Mouse (Mus musculus) monocyte, adult 2 months (primary cell): Measurements from ENCODE around the gene Chrna9.

Experiments used
- DNase-seq, 2 experiments: peaks; one replicate each; pipeline ENCODE4 v3.0.0; 2022; ENCODE audit warnings: low spot score in 2 of 2, low read depth in 1 of 2

Chrna9 gene

DNA sequence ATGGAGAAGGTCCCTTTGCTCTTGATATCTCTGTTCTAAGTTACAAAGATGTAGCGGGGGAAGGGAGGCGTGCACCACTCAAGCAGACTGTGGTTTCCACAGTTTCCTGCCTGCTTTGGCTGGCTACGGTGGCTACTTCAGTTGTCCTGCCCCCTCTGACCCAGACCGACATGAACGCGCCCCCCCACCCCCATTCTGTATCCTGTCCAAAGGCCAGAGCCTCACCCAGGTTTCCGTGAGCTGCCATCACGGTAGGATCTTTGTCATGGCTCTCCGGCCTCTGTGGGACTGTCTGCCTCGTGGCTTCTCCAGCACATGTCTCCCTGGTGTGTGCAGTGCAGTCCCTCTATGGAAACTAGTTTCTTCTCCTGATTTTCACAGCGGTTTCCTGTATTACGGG lies 15.4 kb upstream of the Chrna9 start:
- no peak for DNase-seq

DNA sequence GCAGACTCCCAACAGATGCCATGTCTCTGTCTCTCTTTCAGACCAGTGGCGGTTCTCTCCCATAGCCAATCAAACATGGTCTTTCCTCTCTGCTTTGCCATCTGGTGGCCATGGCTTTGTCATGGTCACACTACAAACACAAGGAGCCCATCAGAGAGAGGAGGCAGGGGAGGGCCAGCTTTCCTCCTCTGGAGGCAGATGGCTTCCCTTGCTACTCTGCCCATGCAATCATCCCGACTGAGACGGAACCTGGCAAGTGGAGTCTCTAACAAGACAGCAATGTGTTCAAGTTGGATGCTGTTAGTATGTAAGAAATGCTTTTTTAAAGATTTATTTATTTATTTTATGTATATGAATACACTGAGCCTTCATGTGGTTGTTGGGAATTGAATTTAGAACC lies 14.8 kb upstream of the Chrna9 start:
- no peak for DNase-seq

DNA sequence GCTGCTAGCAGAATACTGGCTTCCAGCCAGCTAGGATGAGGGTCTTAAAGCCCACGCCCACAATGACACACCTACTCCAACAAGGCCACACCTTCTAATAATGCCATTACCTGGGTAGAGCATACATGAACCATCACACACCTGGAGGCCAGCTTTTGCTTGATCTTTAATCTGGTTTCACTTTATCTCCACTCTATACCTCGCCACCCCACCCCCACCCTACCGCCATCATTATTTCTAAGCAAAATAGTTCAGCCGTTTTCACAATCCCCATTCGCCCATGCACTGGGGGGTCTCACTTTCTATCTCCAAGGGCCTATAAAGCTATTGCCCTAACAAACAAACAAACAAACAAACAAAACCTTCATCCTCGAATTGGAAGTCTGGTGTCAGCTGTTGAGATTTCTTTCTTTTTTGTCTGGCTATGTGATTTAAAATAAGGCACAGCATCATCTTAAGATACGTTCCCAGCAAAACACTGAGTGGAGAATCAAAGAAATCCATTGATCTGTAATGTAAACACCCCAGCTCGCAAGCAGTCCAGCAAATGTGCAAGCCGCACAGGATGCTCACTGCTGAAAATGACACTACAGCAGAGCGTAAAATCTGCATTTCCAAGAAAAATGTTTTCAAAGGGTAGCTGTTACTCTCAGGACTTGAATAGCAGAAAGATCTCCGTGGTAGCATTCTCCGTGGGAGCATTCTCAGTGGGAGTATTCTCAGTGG lies 13.9 kb upstream of the Chrna9 start:
- no peak for DNase-seq

DNA sequence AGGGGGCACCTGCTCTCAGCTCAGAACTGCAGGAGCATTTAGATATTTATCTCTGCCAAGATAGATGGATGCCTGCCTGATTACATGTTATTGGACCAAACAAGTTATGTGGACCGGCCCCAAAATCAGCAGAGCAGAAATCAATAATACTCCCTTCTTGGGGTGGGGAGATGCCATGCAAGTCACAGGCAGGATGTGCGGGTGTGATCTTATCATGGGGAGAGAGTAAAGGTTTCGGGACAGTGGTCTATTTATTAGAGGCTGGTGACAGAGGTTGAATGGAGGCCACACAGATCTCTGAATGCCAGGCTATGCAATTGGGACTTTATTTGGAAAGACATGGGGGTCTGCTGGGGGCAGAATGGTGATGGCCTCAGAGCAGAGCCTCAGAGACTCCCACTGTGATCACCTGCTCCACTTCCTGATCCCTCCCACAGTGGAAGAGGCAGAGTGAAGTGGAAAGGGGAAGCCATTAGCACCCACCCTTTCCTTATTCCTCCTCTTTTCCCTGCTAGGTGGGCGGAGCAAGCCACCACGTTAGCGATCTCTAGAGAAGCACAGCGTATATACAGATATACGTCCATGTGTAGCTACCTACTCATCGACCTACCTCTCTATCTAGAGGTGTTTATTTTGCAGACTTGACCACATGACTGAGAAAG lies 13.1 kb upstream of the Chrna9 start:
- DNase-seq = no peak

DNA sequence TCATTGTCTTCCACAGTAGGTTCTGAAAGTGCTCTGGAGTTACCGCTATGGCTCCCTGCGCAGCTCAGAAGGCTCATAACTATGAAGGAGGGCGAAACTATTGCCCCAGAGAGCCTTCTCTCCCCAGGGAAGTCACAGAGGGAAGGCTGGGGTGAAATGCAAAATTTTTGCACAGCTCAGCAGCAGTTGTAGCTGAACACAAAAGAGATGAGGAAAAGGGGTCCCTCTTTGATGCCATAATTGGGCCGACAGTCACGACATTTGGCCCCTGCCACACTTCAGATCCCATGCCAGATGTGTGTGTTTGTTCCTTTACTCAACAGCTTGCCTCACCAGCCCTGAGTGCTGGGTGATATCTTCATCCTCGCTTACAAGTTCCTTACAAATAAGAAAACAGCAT lies 8.1 kb upstream of the Chrna9 start:
- no peak for DNase-seq

DNA sequence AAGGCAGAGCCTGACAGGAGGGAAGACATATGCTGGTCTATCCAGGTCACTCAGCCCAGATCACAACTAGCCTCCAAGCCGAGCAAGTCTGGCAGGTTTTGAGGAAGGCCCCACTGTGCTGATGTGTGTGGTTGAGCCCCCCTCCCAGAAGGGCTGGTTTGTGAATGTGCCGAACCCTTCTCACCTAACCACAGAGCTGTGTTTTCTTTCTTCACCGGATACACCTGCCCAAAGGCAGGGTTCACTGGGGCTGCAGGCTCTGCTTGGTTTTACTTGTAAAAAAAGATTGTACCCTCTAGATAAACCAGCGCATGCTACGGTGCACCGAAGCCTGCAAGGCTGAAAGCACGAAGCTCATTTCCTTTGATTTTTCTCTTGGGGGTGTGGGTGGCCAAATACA lies 5.6 kb upstream of the Chrna9 start:
- no peak for DNase-seq

DNA sequence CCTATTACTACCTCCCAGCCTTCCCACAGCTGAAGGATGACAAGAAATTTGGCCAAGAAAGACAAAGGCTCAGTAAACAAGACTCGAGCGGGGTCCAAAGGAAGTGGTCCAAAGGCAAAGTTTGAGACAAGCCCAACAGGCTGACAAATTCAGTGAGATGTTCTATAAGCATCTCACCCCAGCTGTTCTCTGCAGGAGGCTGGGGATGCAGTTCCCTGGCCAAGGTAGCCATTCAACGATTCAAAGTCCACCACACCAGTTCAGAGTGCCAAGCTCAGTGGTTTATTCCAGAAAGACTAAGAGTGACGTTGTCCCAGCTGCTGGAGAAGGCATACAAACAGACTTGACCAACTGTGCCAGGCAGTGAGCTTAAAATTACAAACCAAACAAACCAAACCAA lies 4.5 kb upstream of the Chrna9 start:
- no peak for DNase-seq

DNA sequence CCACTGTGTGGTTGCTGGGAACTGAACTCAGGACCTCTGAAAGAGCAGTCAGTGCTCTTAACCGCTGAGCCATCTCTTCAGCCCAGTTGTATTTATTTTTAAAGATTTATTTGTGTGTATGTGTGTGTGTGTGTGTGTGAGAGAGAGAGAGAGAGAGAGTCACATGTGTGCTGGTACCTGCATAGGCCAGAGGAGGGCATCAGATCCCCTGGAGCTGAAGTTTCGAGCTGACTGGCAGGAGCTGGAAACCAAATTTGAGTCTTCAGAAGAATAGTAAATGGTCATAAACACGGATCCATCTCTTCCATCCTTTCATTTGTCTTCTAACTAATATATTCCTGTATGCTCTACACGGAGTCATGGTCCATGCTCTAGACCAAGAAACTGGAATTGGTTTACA lies 1.5 kb upstream of the Chrna9 start:
- DNase-seq = no peak

DNA sequence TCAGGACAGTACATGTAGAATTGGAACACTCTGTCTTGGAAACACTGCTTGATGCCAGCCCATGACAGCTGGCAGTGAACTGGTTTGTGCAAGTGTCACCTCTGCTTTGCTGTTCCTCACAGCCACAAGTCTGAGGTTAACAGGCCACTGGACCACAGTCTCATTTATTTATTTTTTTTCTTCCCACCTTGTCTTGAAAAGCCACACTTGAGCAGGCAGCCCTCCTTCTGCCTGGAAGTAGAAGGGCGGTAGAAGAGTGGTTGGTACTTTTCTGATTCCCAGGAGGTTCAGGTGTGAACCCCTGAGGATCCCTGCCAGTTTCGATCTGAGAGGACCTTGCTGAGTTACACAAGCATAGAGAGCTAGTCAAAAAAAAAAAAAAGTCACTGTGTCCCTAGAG lies 957 bp upstream of the Chrna9 start:
- DNase-seq = no peak

DNA sequence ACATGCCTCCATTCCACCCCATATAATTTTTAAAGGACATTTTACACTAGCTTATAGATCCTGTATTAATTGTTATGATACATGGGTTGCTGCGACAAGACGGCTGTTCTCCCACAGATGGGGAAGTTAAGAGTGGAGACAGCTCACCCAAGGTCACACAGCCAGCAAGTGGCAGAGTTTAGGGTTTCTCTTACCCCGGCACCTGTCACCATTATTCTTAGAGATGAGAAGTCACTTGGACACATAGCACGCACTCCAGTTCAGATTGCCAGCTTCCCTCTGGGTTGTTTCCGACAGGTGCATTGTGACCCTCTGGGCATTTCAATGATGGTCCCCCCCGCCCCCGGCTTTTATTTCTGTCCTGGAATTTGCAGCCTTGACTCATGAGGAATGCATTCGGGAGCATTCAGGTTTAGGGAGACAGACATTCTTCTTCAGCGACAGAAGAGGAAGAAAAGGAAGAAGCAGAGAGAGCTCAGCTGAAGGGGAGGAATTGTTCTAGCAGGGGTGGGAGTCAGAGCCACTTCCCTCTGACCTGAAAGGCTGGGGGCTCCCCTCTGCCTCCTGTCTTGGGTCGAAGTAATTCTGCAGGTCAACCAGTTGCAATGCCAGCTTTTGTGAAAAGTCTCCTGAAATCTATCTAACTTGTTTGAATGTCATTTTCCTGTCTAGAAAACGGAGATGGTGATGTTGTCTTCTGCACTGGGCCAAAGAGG lies 2.4 kb downstream of the Chrna9 start:
- no peak for DNase-seq

DNA sequence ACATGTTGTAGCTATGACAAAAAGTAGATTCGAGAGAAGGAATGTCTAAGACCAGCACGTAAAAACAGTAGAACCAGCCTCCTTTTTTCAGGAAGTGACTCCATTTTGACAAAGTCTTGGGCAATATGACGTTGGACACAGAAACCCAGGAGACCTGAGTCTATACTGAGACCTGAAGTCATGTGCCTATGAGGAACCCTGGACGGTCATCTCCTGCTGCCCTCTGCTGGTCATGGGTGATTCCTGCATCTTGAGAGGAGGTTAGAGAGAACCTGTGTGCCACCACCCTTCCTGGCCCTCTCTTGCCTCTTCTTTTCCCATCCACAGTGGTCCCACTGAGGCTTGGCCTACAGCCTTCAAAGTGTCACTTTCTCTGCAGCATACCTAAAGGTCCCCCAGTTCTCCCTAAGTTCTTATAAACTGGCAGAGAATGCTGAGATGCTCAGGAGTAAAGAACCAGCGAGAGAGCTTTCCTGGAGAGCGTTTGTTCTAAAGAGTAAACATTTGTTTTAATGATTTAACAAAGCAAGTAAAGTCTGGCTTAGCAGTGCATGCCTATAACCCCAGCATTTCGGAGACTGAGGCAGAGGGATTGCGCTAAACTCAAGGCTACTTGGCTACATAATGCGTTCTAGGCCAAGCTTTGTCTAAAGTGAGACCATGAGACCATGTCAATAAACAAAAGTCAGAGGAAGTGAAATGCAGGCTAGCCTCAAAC lies 3.4 kb downstream of the Chrna9 start:
- DNase-seq = peak; percentile 74 to 77

DNA sequence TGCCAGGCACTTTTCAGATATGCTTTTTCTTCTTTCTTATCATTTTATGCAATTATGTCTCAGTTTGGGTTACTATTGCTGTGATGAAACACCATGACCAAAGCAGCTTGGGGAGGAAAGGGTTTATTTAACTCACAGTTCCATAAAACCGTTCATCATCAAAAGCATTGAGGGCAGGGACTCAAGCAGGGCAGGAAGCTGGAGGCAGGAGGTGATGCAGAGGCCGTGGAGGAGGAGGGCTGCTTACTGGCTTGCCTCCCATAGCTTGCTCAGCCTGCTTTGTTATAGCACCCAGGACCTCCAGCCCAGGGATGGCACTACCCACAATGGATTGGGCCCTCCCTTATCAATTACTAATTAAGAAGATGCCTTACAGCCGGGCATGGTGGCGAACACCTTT lies 6.4 kb downstream of the Chrna9 start:
- no peak for DNase-seq

DNA sequence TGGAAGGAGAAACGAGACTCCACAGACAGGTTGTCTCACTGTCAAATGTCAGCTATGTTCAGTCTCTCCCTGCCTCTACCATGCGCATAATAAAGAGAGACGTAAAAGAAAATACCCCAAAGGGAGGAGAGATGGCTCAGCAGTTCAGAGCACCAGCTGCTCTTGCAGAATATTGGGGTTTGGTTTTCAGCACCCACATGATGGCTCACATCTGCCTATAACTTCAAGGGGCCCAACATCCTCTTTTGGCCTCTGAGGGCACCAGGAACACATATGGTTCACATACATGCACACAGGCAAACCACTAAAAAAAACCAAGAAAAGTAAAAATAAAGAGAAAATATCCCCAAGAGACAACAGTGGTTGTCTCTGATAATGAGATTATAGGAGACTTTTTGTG lies 15.1 kb downstream of the Chrna9 start:
- DNase-seq = no peak

DNA sequence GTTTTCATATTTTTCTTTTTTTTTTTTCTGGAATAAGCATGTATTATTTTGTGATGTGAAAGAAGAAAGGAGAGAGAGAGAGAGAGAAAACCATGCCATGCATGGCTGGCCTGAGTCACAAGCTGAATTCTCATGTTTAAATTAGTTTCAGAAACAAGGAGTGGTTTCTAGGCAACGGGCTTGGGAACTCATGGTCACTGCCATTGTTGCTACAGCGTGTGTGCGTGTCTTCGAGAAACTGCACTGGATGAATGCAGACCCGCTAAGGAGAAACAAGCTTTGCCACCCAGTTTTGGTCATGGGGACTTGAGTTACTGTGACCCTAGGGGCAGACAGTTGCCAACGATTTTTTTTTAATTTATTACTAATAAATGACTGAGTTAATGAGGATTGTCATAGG lies 15.5 kb downstream of the Chrna9 start:
- no peak for DNase-seq

DNA sequence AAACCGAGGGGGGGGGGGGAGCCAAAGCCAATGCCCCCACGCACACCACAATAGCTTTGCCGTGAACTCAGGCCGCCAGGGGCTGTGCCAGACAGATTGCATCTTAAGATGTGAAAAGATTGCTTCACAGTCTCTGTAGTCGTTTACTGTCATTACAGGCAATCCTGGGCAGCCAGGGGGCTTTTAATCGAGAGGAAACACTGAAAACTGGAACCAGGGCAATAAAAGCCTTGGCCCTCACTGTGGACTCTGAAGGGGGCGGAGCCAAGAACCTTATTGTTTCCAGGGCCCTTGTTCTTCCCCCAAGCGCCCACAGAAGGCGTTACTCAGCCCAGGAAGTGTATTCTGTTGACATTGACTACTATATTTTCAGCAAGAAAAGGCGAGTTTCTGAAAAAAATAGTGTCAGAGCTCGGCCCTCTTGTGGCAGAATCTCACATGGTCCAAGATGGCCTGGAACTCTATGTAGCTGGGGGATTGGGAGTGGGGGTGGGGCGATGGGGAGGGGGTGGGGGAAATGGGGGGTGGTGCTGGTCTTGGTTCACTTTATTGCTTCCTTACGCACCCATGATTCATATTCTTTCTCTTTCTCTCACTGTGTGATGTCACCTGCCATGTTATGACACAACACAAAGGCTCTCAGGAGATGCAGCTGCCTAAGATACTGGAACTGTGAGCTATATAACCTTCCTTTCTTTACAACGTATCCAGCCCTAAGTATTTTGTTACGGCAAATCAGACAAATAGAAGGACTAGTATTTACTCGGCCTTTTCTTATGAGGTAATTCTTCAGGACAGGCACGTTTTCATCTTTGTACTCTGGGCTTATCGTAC lies 16.2 kb downstream of the Chrna9 start:
- peak; percentile 50 to 58 for DNase-seq

DNA sequence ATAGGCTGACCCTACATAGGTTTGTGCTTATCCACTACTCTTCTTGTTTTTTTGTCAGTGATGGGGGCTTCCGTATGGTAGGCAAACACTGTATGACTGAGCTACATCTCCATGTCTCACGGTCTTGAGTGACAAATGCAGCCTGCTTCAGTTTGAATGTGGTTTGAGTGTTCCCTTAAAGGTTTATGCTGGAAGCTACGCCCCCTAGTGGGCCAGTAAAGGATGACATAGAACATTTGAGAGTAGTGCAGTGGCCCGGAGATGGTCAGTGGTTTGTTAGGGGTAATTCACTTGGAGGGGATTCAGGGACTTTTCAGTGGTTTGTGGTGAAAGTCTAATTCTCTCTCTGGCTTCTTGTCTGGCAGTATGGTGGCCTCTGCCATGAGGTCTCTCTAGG lies 16.8 kb downstream of the Chrna9 start:
- DNase-seq = no peak

DNA sequence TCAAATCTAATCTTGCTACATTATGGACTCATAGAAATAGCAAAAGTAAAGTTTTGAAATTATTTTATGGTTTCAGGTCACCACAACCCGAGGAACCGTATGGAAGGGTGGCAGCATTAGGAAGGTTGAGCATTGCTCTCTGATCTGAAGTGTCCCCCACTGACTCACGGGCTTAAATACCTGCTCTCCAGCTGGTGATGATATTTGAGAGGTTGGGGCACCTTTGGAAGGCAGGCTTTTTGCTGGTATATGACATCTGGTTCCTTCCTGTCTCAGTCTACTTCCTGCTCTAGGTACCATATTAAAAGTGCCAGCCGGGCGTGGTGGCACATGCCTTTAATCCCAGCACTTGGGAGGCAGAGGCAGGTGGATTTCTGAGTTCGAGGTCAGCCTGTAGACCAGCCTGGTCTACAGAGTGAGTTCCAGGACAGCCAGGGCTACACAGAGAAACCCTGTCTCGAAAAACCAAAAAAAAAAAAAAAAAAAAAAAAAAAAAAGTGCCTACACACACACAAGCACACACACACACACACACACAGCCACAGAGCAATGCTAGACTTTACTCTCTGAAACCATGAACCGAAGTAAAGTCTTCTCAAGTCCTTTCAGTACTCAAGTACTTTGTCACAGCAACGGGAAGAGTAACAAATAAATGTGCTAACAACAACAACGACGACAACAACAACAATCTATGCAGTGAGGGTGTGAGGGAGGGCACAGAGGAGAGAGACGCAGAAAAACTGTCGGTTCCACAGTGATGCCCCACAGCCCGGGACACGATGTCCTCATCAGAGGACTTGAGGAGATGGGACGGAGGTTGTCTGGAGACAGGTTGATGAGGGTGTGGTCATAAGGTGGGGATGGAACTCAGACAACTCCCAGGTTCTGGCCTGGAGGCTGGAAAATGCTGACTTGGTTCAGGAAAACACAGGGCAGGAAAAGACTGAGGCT lies 19.7 kb downstream of the Chrna9 start:
- no peak for DNase-seq

DNA sequence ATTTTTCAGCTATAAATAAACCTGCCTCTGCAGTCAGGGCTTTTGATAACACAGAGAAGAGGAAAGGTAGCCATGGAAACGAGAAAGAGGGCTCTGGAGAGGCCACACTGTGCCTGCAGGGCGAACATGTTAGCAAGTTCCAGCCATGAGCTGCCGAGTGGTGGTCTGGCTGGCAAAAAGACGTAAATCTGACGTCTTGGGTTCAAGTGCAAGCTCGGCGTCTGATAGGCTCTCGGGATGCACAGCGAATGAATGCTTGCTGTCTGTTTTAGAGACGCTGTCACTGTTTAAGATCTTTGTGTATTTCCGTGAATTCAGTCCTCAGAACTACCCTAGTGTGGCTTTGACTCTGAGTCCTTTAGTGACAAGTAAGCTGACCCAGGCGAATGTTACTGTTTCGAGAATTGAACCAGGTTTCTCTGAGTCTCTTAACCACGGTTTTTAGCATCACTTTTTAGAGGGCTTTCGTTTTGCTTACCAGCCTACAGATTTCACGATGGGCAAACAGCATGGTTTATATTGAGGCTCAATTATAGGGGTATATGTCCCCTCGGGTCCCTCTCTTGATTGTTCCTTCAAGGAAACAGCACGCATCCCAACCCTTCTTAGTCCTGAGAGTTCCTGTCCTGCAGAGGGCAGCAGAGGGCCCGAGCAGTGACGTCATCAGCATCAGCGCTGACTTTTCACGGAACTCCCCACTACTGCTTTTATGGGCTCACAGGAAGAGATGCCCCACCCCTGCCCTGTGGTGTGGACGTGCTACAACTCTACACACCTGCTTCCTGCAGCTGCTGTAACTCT lies 20.8 kb downstream of the Chrna9 start:
- peak; percentile 78 to 92 for DNase-seq
